Mouse (Mus musculus) CD8-positive naive resting alpha-beta T cell, adult 57 days (primary cell): Measurements from ENCODE around the gene Bmp7. TPM values are rescaled to one million over a fixed set of nuclear protein-coding genes. Genes with fewer than 3 reads are reported as not detected.

Experiments used
- total RNA-seq: library from RNA; stranded (reverse); gene quantifications from one replicate; pipeline ENCODE4 v1.2.4, GENCODE M21; 2023

Gene Bmp7
- total RNA-seq: 0.18 TPM

DNA sequence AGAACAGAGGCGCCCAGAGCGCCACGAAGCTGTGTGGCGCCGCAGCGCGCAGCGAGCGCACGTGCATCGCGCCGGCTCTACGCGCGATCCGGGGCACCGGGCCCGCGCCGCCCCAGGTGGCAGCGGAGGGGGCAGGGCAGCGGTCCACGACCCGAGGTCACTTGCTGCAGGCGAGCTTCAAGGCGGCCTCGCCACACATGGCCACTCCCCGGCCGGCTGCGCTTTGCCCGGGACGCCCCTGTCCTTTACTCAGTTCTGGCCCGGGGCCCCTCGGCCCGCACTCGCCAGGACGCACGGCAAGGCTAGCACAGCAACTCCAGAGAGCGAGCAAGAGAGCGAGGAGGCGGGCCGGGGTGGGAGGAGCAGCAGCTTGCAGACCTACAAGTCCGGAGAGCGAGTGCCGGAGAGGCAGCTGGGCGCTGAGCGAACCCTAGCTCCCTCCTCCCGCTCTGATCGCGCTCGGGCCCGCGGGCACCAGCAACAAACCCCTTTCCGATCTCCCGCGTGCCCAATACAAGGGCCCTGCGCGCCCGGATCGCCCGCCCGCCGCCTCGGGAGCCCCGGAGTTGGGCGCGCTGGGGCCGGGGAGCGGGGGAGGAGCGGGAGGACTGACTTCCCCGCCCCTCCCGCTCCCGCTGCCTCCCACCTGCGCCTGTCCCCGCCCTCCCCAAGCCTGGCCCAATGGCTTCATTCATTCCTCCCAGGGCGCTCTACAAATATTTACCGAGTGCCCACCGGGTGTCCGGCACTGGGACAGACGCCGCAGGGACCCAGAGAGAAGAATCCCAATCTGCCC lies at the start of gene Bmp7:
Bmp7 (minus strand) TSS at position 319 of the 796 bp plus-strand sequence.

DNA sequence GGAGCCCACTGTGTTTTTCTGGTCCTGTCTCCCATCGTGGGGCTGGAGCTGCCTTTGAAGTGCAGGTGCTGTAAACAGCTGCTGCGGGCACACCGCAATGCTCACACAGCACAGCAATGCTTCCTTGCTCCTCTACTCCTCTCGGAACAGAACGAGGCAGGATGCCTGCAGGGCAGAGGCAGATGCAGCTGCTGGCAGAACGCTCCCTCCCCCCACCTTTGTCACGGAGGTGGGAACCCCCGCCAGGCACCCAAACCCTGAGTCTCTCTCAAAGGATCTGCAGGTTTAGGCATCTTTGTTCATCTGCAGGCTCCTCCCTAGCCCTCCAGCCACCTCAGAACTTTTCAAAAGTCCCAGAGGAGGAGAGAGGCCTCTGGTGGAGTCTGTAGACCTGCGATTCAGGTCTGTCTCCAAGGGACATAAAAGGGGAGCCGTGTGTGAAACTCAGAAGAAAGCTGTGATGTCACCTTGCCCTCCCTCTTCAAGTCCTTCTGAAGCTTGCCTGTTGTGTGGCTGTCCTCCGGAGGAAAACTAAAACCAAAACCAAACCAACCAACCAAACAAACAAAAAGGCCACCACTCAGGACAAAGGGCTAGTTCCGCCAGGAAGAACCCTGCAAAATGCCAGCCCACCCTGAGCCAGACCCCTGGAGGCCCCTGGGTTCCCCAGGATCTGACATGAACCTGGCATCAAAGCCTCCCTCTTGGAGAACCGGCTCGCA lies 37.4 kb upstream of the Bmp7 start, which contains the start of gene Spo11:
Spo11 (plus strand) TSS at position 292 of the 722 bp plus-strand sequence.

Other genes starting within 250 kb of the Bmp7 start
- gene Spo11, start 37.4 kb upstream of the Bmp7 start, total RNA-seq: 0.86 TPM
- gene Rae1, start 59.8 kb upstream of the Bmp7 start, total RNA-seq: 118 TPM
- gene Rbm38, start 80.2 kb upstream of the Bmp7 start, total RNA-seq: 249 TPM
- not detected for gene Ctcfl, start 179.2 kb upstream of the Bmp7 start, total RNA-seq
- gene Pck1, start 212.7 kb upstream of the Bmp7 start, total RNA-seq: not detected